Mouse (Mus musculus): ENCODE results near the gene Olfr1471.
"Not testable (repeated sequence)": the region's sequence is repeated elsewhere in the genome, so short reads cannot be mapped to it uniquely, and the experiment has no call there.

The Olfr1471 gene

GRCm38 (mm10) chr19:13443109-13443508 lies at the start of gene Olfr1471:
TSS of gene Olfr1471 (plus strand) at chr19:13443409.
- DNase-seq (ENCODE audit: low read depth) = not testable (repeated sequence)

GRCm38 (mm10) chr19:13407549-13407948 lies 35.7 kb upstream of the Olfr1471 start, which contains the start of gene Olfr1469:
TSS of gene Olfr1469 (plus strand) at chr19:13407849.
- no peak for DNase-seq (ENCODE audit: low read depth)

GRCm38 (mm10) chr19:13455986-13456385 lies 12.8 kb downstream of the Olfr1471 start, which contains the start of gene Olfr1472:
TSS of gene Olfr1472 (minus strand) at chr19:13456086.
- no peak for DNase-seq (ENCODE audit: low read depth)

GRCm38 (mm10) chr19:13469265-13469664 lies 26.1 kb downstream of the Olfr1471 start, which contains the start of gene Olfr1474:
TSS of gene Olfr1474 (plus strand) at chr19:13469565.
- DNase-seq (ENCODE audit: low read depth) = not testable (repeated sequence)

GRCm38 (mm10) chr19:13480096-13480495 lies 36.9 kb downstream of the Olfr1471 start, which contains the start of gene Olfr1475:
TSS of gene Olfr1475 (minus strand) at chr19:13480196.
- no peak for DNase-seq (ENCODE audit: low read depth)

- no peak for DNase-seq (ENCODE audit: low read depth)
These were observed 57.0 kb downstream of the Olfr1471 start, which contains the start of gene Olfr1477 for GRCm38 (mm10) chr19:13500246-13500645. TSS of gene Olfr1477 (plus strand) at chr19:13500546.

All from c-Kit-positive CD71-positive TER-119-negative erythroid progenitor cells, embryonic 14.5 days (primary cell).